Mouse (Mus musculus): ENCODE results near the gene Xylt1.

The Xylt1 gene

GRCm38 (mm10) chr7:117695612-117696011, 314.8 kb downstream of the Xylt1 start:
- in situ Hi-C loops (cut with MboI, MseI): no loop called here

- in situ Hi-C loops (cut with MboI, MseI): no loop called here
Observed at GRCm38 (mm10) chr7:117697681-117698080, 316.9 kb downstream of the Xylt1 start.

DNA sequence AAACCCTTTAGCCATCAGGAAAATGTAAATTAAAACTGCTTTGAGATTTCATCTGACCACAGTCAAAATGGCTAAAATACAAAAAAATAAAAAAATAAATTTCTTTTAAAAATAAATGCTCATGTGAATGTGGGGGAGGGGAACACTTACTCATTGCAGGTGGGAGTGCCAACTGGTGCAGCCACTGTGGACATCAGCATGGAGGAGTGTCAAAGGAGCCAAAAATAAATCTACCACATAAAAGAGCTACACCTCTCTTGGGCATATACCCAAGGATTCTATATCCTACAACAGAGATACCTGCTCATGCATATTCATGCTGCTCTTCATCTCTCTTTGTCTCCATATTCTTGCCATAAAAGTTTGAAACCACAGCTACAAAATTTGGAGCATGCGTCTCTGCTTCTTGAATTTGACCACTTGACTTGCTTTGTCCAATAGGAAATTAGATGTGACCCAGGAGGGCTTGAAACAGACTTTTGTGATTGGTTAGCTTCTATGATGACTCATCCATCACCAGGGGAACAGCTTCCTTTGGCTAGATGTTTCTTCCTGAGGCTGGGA, 317.9 kb downstream of the Xylt1 start:
- in situ Hi-C loops (cut with MboI, MseI): no loop called here

DNA sequence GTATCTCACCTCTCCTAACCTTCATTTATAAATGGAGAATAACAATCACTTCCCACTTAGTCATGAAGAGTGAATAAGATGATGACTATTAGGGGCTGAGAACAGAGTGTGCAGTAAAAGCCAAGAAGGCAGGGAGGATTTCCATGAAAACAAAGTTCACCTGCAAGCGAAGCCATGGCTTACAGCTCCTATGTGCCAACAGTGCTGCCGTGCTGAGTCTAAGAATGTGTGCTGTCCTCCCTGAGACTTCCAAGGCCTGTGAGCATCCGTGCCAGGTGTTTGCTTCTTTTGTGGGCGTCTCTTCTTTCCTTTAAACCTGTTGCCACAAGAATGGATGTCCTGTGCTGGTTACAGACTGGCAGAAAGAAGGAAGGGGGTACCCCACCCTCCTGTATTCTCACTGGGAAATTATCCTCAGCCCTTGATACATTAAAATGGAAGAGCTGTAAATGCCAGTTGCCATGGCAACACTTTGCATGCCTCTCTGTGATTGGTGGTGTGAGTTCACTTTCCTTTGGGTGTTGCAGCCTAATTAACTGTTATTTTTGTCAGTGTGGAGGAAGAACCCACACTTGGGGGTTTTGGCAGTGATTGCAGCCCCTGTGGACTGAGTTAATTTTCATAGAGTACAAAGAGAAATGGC, 318.7 kb downstream of the Xylt1 start:
- in situ Hi-C loops (cut with MboI, MseI): no loop called here

DNA sequence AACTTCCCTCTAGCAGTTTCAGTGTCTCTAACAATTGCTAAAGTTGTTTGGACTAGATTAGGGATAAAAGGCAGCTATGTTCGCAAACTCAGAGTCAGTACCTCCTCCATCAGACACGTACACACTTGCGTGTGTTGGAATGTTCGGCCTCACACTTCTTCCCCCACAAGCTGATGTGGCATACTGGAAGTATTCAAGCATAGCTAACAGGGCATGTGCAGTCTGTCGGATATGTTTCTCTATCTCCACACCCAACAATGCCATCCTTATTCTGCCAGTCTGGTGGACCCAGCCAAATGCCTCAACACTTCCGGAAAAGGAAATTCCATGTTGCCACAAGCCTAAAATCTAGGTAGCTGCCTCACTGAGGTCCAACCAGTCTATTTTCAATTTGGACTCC, 319.3 kb downstream of the Xylt1 start:
- in situ Hi-C loops (cut with MboI, MseI): no loop called here

GRCm38 (mm10) chr7:117709901-117710607, 329.3 kb downstream of the Xylt1 start:
- in situ Hi-C loops (cut with MboI, MseI): no loop called here

DNA sequence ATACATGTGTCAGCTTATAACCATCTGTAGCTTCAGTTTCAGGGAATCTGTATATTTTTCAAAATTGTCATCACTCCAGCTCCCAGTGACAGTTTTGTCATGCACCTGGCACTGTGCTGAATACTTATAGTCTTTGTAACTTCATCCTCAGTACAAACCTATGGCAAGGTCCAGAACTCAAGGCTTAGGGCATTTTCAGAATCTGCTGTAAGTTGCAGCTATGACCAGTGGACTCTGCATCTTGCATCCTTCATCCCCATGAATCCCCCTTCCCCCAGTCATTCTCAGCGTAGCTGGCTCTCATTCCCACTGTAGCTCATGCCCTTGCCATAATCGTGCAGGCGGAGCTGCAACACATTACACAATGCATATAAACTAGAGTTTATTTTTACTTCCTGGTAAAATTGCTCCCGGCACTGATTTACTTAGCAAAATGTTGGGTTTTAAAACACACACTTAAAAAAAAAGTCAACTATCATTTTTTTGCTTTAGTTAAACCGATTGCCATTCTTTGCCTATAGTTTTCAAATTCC, 336.2 kb downstream of the Xylt1 start:
- in situ Hi-C loops (cut with MboI, MseI): no loop called here

DNA sequence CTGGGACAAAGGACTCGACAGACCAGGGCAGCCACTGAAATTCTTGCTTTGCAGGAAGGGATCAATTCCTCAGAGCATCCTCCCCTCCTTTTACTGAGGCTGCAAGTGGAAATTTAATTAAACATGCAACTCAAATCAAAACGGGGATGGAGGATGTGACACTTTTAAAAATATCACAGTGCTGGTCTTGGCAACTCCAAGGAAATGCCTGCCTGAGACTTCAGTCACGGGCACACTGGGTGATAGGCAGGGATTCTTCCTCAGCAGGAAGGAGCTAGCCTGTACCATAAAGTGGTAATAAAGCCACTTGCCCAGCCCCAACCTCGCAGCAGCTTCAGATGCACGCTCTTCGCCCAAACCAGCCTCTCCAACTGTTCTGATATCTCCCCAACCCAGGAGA, 339.6 kb downstream of the Xylt1 start:
- in situ Hi-C loops (cut with MboI, MseI): no loop called here
